Mouse (Mus musculus): ENCODE results near the gene Elp4. TPM values are rescaled to one million over a fixed set of nuclear protein-coding genes. Genes with fewer than 3 reads are reported as not detected.

Gene Elp4
- polyA plus RNA-seq, 1 experiment = 7.0 TPM

- Histone ChIP-seq H3ac (ENCODE audit: control insufficient read depth, insufficient read length, low read depth) (no peak overlapping the region), H3K79me3 (ENCODE audit: low read depth) (no peaks in the 10 kb centered on the region), H3K79me2 (ENCODE audit: control insufficient read depth, insufficient read depth) (no peaks in the 10 kb centered on the region), H3K36me3 (ENCODE audit: control insufficient read depth, insufficient read depth) (no peaks in the 10 kb centered on the region), H3K27me3 (ENCODE audit: control insufficient read depth, insufficient read depth, insufficient read length) (peaks cover 31% of the 10 kb centered on the region), H3K4me3 (ENCODE audit: insufficient read depth, poor library complexity, severe bottlenecking) (no peak overlapping the region)
- no peak for TF ChIP-seq MYOD1 (IDR thresholded peaks at IDR 0.05; ENCODE audit: control insufficient read depth, insufficient read length, low read depth)
- no peak for TF ChIP-seq MAX (IDR thresholded peaks at IDR 0.05)
- no peak for TF ChIP-seq CTCF (IDR thresholded peaks at IDR 0.05; ENCODE audit: control insufficient read depth, insufficient read depth, insufficient read length)
- no peak for TF ChIP-seq FOSL1 (IDR thresholded peaks at IDR 0.05; ENCODE audit: insufficient read depth, low read length, poor library complexity, severe bottlenecking)
- no peak for TF ChIP-seq MYOG (IDR thresholded peaks at IDR 0.05; ENCODE audit: control insufficient read depth, extremely low read depth, insufficient read length)
- no peak for TF ChIP-seq USF1 (IDR thresholded peaks at IDR 0.05; ENCODE audit: low read depth)
- no peak for TF ChIP-seq CEBPB (IDR thresholded peaks at IDR 0.05; ENCODE audit: low read depth)
Measured at GRCm38 (mm10) chr2:105659350-105659749, 245.0 kb downstream of the Elp4 start.

- H3K27me3 ChIP-seq (ENCODE audit: control insufficient read depth, insufficient read depth, insufficient read length) = peaks cover 17% of the 10 kb centered on the region
- H3K4me3 ChIP-seq (ENCODE audit: insufficient read depth, poor library complexity, severe bottlenecking) = no peak overlapping the region
- no peaks in the 10 kb centered on the region for H3K79me2 ChIP-seq (ENCODE audit: control insufficient read depth, insufficient read depth)
- H3ac ChIP-seq (ENCODE audit: control insufficient read depth, insufficient read length, low read depth) = no peak overlapping the region
- no peaks in the 10 kb centered on the region for H3K79me3 ChIP-seq (ENCODE audit: low read depth)
- H3K36me3 ChIP-seq (ENCODE audit: control insufficient read depth, insufficient read depth) = no peaks in the 10 kb centered on the region
- TF ChIP-seq FOSL1 (IDR thresholded peaks at IDR 0.05; ENCODE audit: insufficient read depth, low read length, poor library complexity, severe bottlenecking) = no peak
- no peak for TF ChIP-seq MYOG (IDR thresholded peaks at IDR 0.05; ENCODE audit: control insufficient read depth, extremely low read depth, insufficient read length)
- TF ChIP-seq USF1 (IDR thresholded peaks at IDR 0.05; ENCODE audit: low read depth) = no peak
- TF ChIP-seq MYOD1 (IDR thresholded peaks at IDR 0.05; ENCODE audit: control insufficient read depth, insufficient read length, low read depth) = no peak
- no peak for TF ChIP-seq CEBPB (IDR thresholded peaks at IDR 0.05; ENCODE audit: low read depth)
- TF ChIP-seq MAX (IDR thresholded peaks at IDR 0.05) = no peak
- no peak for TF ChIP-seq CTCF (IDR thresholded peaks at IDR 0.05; ENCODE audit: control insufficient read depth, insufficient read depth, insufficient read length)
Measured at GRCm38 (mm10) chr2:105656456-105656855, 247.9 kb downstream of the Elp4 start.

Other genes with a start within 250 kb of the Elp4 start
- 0.35 TPM for gene Pax6, start 235.7 kb downstream of the Elp4 start, polyA plus RNA-seq (2012; fragmentation: generic; extraction: Trizol)
- gene Immp1l, start 74 bp upstream of the Elp4 start, polyA plus RNA-seq (2012; fragmentation: generic; extraction: Trizol) = 25.1 TPM
- 16.5 TPM for gene Dnajc24, start 99.0 kb upstream of the Elp4 start, polyA plus RNA-seq (2012; fragmentation: generic; extraction: Trizol)